Mouse (Mus musculus) lung, postnatal 0 days (tissue): Measurements from ENCODE around the gene Tll1. TPM values are rescaled to one million over a fixed set of nuclear protein-coding genes. Genes with fewer than 3 reads are reported as not detected.

Experiments used
- ATAC-seq: fragments of 200-750 bp; cut with Nextera tagmentation; 2 replicates; pipeline ENCODE4 v1.8.0; 2017; ENCODE audit warnings: moderate library complexity
- DNase-seq: peaks from one replicate; pipeline ENCODE4 v3.0.0-alpha.2; 2016; ENCODE audit warnings: low spot score
- H3K27ac ChIP-seq: fragments of 300-500 bp; sonication (generic); 2 replicates; pipeline ENCODE4 v1.5.1; 2014; ENCODE audit warnings: antibody characterized with exemption, mild to moderate bottlenecking, low read length, mixed read lengths
- H3K27me3 ChIP-seq: fragments of 300-500 bp; sonication (generic); replicated peaks from 2 replicates; pipeline ENCODE4 v1.6.1; 2014; ENCODE audit warnings: low read length, mixed read lengths; ENCODE audit not compliant: insufficient read depth
- H3K36me3 ChIP-seq: fragments of 300-500 bp; sonication (generic); 2 replicates; pipeline ENCODE4 v1.6.1; 2014; ENCODE audit warnings: low read length, mixed read lengths; ENCODE audit not compliant: insufficient read depth
- H3K4me1 ChIP-seq: fragments of 300-500 bp; sonication (generic); 2 replicates; pipeline ENCODE4 v1.6.1; 2014; ENCODE audit warnings: antibody characterized with exemption, low read depth, low read length, mixed read lengths; ENCODE audit not compliant: insufficient read depth
- H3K4me2 ChIP-seq: fragments of 300-500 bp; sonication (generic); replicated peaks from 2 replicates; pipeline ENCODE4 v1.6.1; 2014; ENCODE audit warnings: low read depth, mild to moderate bottlenecking, low read length, moderate library complexity, mixed read lengths
- H3K4me3 ChIP-seq: fragments of 300-500 bp; sonication (generic); 2 replicates; pipeline ENCODE4 v1.5.1; 2014; ENCODE audit warnings: low read depth, low read length
- H3K9ac ChIP-seq: fragments of 300-500 bp; sonication (generic); replicated peaks from 2 replicates; pipeline ENCODE4 v1.6.1; 2014; ENCODE audit warnings: low read depth, mild to moderate bottlenecking
- H3K9me3 ChIP-seq: fragments of 300-500 bp; sonication (generic); 2 replicates; pipeline ENCODE4 v1.6.1; 2016; ENCODE audit warnings: low read length, mixed read lengths
- CTCF ChIP-seq: IDR thresholded peaks from 2 replicates; pipeline ENCODE4 v1.5.1; 2016; ENCODE audit warnings: antibody characterized with exemption, mild to moderate bottlenecking
- EP300 ChIP-seq: IDR thresholded peaks from 2 replicates; pipeline ENCODE4 v1.6.1; 2016; ENCODE audit warnings: antibody characterized with exemption, mild to moderate bottlenecking, control low read depth
- WGBS: fragments of 180-500 bp; shearing (Covaris S2); extraction: QIAGEN DNeasy Blood & Tissue Kit; methylation state at CpG from one replicate; pipeline ENCODE4 v1.1.7; 2014; 5-methylcytosine and 5-hydroxymethylcytosine counted together
- polyA plus RNA-seq: library from polyadenylated mRNA; unstranded; fragments of >200 nt; fragmentation: Nextera tagmentation; extraction: Ambion mirVana; gene quantifications from 2 replicates; pipeline ENCODE4 v1.2.1, GENCODE M21; 2015

Tll1 gene
- polyA plus RNA-seq = 1.7 and 2.0 TPM in 2 replicates

DNA sequence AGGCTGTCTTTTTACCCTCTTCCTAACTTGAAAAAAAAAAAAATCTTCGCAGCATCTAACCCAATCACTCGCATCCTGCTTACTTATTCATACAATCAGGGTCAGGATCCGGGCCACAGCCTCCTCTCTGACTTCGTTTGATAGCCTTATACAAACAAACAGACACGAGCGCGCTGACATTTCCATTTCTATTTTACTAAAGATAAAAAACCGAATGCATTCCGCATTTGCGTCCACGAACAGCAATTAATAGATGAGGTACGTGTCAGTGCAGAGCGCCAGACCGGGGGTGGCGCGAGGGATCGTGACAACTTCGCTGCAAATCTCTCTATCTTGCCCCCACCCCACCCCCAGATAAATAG, at the start of gene Tll1:
Gene Tll1 (minus strand): TSS at position 248 of the 362 bp plus-strand sequence.
- H3K4me2 ChIP-seq = peak within 1 kb of the TSS; percentile 97
- 0 out of 2 replicates have a peak within 1 kb of the TSS, but pooled peaks have one; percentile 5 for H3K9ac ChIP-seq
- under 1% methylated on average over 18 of the region's 18 CpGs for WGBS
- H3K4me3 ChIP-seq = peak within 1 kb of the TSS; percentile 58
- no peaks in the 10 kb centered on the region for H3K9me3 ChIP-seq
- H3K27me3 ChIP-seq = no peaks in the 10 kb centered on the region; the same call in 1 of the 2 replicates
- H3K4me1 ChIP-seq = 0 out of 2 replicates have a peak, but pooled peaks cover 3% of the 10 kb centered on the region
- DNase-seq (peak; percentile 24), ATAC-seq (0 out of 2 replicates have a peak, but pooled peaks have one; percentile 23)
- no peak for TF ChIP-seq CTCF
- TF ChIP-seq EP300 = no peak
- H3K36me3 ChIP-seq = no peaks in the 10 kb centered on the region
- H3K27ac ChIP-seq = no peak within 1 kb of the TSS

DNA sequence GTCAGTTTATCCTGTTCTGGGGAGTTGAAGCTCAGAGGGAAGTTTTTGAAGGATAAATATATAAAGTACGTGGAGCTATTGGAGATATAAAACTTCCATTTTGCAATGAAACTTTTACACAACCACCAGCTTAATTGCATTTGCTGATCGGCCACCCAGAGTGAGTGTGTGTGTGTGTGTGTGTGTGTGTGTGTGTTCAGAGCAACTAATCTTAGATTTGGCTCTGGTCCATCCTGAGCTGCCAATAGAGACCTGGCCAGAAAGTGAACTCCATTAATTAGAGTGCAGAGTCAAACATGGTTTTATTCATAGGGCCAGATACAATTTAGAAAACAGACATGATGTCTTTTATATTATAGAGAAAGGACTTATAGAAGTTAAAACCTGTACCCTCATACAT, 32.6 kb upstream of the Tll1 start:
- WGBS = 66% methylated on average over 2 of the region's 2 CpGs
- Histone ChIP-seq H3K9ac (no peak overlapping the region), H3K4me1 (no peaks in the 10 kb centered on the region), H3K4me2 (no peak overlapping the region), H3K4me3 (no peak overlapping the region), H3K27ac (no peak overlapping the region), H3K9me3 (no peaks in the 10 kb centered on the region), H3K27me3 (no peaks in the 10 kb centered on the region), H3K36me3 (no peaks in the 10 kb centered on the region)
- DNase-seq (no peak), ATAC-seq (no peak)
- TF ChIP-seq CTCF = no peak
- no peak for TF ChIP-seq EP300

DNA sequence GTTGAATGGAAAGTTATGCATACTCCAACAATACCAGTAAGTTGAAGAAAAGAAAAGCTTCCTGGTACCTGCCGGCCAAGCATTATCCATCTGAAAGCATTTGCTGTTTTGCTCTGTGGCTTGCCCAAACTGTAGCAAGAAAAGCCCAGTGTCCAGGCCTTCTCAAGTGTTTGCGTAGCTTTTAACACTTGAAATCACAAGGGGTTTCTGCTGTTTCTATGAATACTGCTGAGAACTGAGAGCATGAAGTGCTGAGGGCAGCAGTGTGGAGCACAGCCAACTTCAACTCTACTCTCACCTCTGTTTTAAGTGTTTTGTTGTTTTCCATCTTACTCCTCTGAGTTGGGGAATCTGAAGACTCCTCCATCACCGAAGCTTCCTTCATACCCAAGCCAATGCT, 15.5 kb upstream of the Tll1 start:
- WGBS = 70% methylated on average over 3 of the region's 3 CpGs
- ATAC-seq = peak; percentile 94

DNA sequence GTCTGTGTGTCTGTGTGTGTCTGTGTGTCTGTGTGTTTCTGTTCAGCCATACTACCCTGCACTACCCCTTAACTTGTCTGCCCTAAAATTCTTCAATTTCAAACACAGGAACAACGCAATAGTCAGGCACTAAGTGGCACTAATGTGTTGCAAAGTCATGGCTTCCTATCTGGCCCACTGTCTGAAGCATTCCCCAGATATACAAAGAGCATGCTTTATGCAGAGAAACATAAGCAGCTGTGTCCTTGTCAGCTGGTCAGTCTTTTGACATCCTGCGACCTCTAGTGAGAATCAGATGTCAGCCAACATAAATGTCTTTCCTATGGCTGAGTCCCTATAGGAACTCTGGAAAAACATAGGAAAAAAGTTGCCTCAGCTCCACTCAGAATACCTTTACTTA, 11.6 kb upstream of the Tll1 start:
- Histone ChIP-seq H3K27me3 (no peaks in the 10 kb centered on the region), H3K4me1 (no peaks in the 10 kb centered on the region), H3K4me2 (no peak overlapping the region), H3K9ac (no peak overlapping the region), H3K27ac (no peak overlapping the region), H3K36me3 (no peaks in the 10 kb centered on the region), H3K4me3 (no peak overlapping the region), H3K9me3 (no peaks in the 10 kb centered on the region)
- TF ChIP-seq EP300 = no peak
- peak; percentile 18; the same call in 1 of the 2 replicates for TF ChIP-seq CTCF
- 46% methylated on average over 2 of the region's 2 CpGs for WGBS
- ATAC-seq (no peak), DNase-seq (peak; percentile 9)

More for the DNA sequence above, 15.5 kb upstream of the Tll1 start:
- no peaks in the 10 kb centered on the region for H3K36me3 ChIP-seq
- H3K9ac ChIP-seq = no peak overlapping the region
- no peak overlapping the region for H3K4me2 ChIP-seq
- H3K9me3 ChIP-seq = no peaks in the 10 kb centered on the region
- H3K27ac ChIP-seq = no peak overlapping the region
- DNase-seq = peak; percentile 69
- H3K4me3 ChIP-seq = no peak overlapping the region
- no peaks in the 10 kb centered on the region for H3K27me3 ChIP-seq
- TF ChIP-seq EP300 (no peak), CTCF (no peak)
- no peaks in the 10 kb centered on the region for H3K4me1 ChIP-seq

DNA sequence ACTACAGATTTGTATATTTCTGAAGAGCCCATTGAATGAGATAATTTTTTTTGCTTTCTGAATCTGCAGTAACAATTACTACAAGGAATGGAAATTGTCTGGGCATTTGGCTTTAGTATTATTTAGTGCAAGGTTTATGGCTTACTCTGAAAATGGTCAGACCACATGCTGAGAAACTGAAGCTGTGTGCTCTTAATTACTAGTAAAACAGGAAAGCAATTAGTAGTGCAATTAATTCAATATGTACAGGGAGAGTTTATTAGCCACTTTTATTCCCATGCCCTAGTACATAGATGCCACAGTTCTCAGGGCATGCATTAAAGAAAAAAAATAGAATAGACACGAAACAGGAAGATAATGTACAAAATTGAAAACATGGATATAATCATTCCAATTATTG, 10.2 kb upstream of the Tll1 start:
- WGBS = 80% methylated on average over 1 of the region's 1 CpGs
- Histone ChIP-seq H3K4me2 (no peak overlapping the region), H3K4me1 (no peaks in the 10 kb centered on the region), H3K9ac (no peak overlapping the region), H3K27ac (no peak overlapping the region), H3K27me3 (no peaks in the 10 kb centered on the region), H3K36me3 (no peaks in the 10 kb centered on the region), H3K4me3 (no peak overlapping the region), H3K9me3 (no peaks in the 10 kb centered on the region)
- DNase-seq (no peak), ATAC-seq (no peak)
- TF ChIP-seq CTCF (no peak), EP300 (no peak)

DNA sequence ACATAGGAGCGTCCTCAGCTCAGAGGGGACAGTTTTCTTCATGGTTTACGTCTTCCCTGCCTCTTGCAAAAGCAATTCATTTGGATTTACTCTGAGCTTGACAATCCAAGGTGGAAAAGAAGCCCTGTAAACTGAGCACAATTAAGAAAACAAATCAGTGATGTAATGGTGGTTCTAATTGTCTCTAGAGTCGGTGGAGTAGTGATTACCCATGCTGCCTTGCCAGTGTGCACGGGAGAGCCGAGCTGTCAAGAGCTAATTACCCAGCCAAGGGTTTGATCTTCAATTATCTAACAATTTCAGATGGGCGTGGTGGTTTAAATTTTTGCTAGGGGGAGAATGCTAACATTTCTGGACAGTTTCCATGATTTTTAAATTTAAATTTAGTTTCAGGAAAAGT, 9.3 kb upstream of the Tll1 start:
- Histone ChIP-seq H3K9me3 (no peaks in the 10 kb centered on the region), H3K4me3 (no peak overlapping the region), H3K4me2 (no peak overlapping the region), H3K36me3 (no peaks in the 10 kb centered on the region), H3K4me1 (no peaks in the 10 kb centered on the region), H3K9ac (no peak overlapping the region), H3K27ac (no peak overlapping the region), H3K27me3 (no peaks in the 10 kb centered on the region)
- 40% methylated on average over 6 of the region's 6 CpGs for WGBS
- ATAC-seq = no peak
- TF ChIP-seq CTCF (no peak), EP300 (no peak)
- no peak for DNase-seq

DNA sequence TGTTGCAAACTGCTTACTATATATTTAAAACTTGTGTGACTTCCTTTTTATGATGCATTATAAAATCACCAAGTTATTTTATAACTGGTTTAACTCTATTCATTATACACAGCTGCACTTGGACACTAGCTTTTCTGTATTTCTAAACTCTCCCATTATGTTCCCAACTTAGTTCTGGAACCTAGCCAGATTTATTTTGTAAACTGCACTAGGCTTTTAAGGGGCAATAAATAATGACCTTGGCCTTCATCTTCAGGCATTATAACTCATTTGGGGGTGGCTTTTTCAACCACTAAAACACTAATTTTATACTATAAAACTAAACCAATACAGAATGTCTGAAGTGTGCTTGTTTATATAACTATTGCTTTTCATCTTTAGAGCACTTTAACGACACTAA, 8.8 kb upstream of the Tll1 start:
- Histone ChIP-seq H3K9ac (no peak overlapping the region), H3K9me3 (no peaks in the 10 kb centered on the region), H3K27me3 (no peaks in the 10 kb centered on the region), H3K36me3 (no peaks in the 10 kb centered on the region), H3K4me1 (no peaks in the 10 kb centered on the region), H3K27ac (no peak overlapping the region), H3K4me3 (no peak overlapping the region), H3K4me2 (no peak overlapping the region)
- ATAC-seq (no peak), DNase-seq (no peak)
- TF ChIP-seq CTCF (no peak), EP300 (no peak)
- 28% methylated on average over 1 of the region's 1 CpGs for WGBS
